Mouse (Mus musculus) kidney, adult 2 months (tissue): ENCODE measurements around the gene Cryzl1.

ENCODE experiments used
- CTCF ChIP-seq: fragments of 200-500 bp; conservative IDR thresholded peaks from 2 replicates; pipeline ENCODE4 v1.5.1; 2011; ENCODE audit warnings: low read depth, mild to moderate bottlenecking, control low read depth, low read length, moderate library complexity, mixed read lengths; ENCODE audit not compliant: insufficient read depth, insufficient read length
- POLR2A ChIP-seq: fragments of 200-500 bp; IDR thresholded peaks from one replicate; pipeline ENCODE4 v1.6.1; 2011; ENCODE audit warnings: low read depth, low read length, control low read depth

DNA sequence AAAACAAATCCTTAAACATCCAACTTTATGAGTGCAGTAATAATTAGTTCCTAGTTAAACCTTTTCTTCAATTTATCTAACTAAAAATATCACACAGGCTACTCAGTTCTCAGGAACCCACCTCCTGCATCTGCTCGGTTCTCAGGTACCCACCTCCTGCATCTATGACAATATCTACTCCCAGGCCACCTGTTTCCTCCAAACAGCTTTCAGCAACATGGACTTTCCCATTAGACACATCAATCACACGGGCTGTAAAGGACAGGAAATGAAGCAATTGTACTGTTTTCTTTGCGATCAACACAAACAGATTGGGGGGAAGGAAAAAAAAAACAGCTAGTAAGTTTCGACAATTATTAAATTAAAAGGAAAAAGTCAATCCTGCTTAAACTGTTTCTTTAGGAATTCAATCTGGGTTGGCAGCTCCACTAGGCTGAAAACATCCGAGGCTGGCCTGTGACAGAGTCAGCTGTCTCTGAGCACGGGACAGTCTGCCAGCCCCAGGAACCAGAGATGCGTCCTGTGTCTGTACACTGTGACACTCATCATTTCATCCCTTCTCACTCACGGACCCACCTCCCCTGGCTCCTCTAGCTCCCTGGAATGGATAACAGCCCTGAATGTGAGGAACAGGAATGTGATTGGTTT lies 33.5 kb downstream of the Cryzl1 start:
- TF ChIP-seq CTCF (no peak), POLR2A (no peak)
